Mouse (Mus musculus) E14TG2a.4 (cell line): ENCODE measurements around the gene Angptl8.

Source experiments
- CTCF ChIP-seq: conservative IDR thresholded peaks from 2 replicates; pipeline ENCODE4 v1.5.1; 2014; ENCODE audit warnings: low read length
- NANOG ChIP-seq: IDR thresholded peaks from 2 replicates; pipeline ENCODE4 v1.6.1; 2014; ENCODE audit warnings: borderline replicate concordance, low read length, mixed read lengths
- POU5F1 ChIP-seq: IDR thresholded peaks from 2 replicates; pipeline ENCODE4 v1.6.1; 2014; ENCODE audit warnings: low read length, borderline replicate concordance

DNA sequence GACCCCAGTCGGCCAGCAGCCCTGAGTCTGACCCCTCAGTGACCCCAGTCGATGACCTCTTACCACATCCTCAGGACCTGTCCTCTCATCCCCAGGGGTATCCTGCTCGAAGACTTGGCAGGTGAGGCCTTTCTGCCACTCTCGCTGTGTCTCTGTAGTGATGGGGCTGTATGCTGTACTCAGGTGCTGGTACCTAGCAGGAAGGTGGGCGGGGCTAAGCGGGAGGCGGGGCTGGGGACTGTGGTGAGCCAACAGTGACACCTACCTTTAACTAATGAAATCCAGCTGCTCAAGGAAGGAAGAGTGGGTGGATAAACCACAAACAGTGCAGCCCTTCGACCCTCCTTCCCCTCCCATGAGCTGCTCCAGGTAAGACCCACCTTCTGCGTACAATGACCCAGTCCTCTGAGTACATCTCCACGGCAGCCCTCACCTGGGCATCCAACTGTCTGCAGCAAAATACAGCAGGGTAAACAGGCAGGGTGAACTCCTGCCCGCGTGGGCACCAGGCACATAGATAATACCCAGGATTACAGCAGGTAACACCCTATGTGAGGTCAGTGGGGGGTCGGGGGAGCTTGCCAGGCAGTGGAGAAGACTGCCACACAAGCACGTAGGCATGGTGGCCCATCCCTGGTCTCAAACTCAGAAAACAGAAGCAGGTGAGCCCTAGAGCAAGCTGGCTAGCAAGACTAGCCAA, 10.2 kb downstream of the Angptl8 start:
- TF ChIP-seq CTCF, result no peak
- TF ChIP-seq NANOG, result no peak
- TF ChIP-seq POU5F1, result no peak
